In genomic region chr9:50437830-50438722, GRCm38 (mm10) we compare ENCODE assay signal across 8 mouse cellular contexts. TPM values are rescaled to one million over a fixed set of nuclear protein-coding genes. Genes with fewer than 3 reads are reported as not detected.
DNase-seq lines count a peak whose midpoint lies in the region; ATAC-seq lines count a peak whose summit lies in the region.

No protein-coding gene starts in this region.

- H3K27ac ChIP-seq in hindbrain, embryonic 14.5 days = no peak overlapping the region

- H3K4me1 ChIP-seq in hindbrain, embryonic 14.5 days (replicated peaks; ENCODE audit: control insufficient read depth, insufficient read depth, low read length) = 0 out of 2 replicates have a peak, but pooled peaks cover 5% of the 10 kb centered on the region

- peak; percentile 87 for ATAC-seq in hindbrain, embryonic 14.5 days (ENCODE audit: low FRiP score)

- H3K36me3 ChIP-seq in hindbrain, embryonic 14.5 days (replicated peaks; ENCODE audit: control insufficient read depth, insufficient read depth) = no peaks in the 10 kb centered on the region

- peak; percentile 76 for DNase-seq in MN1 (ENCODE audit: low spot score)
- peak; percentile 27 for DNase-seq in cerebellum, adult 9-10 months
- DNase-seq in frontal cortex, postnatal 25 days (ENCODE audit: low spot score in 2 of 2) = peak; percentile 76 to 80
- DNase-seq in hindbrain, embryonic 14.5 days (ENCODE audit: low spot score) = peak; percentile 86
- DNase-seq in layer of hippocampus, postnatal 36 days = peak; percentile 69 to 76
- DNase-seq in lung, postnatal 25 days (ENCODE audit: low spot score) = peak; percentile 51
- DNase-seq in retina, embryonic 14.5 days (ENCODE audit: low spot score) = peak; percentile 94
- peak; percentile 50 for DNase-seq in urinary bladder, adult 2 months (ENCODE audit: low spot score)

- peak overlapping the region; percentile 32; the same call in 1 of the 2 replicates for H3K9ac ChIP-seq in hindbrain, embryonic 14.5 days

- H3K4me2 ChIP-seq in hindbrain, embryonic 14.5 days (replicated peaks) = peak overlapping the region; percentile 53

- WGBS in hindbrain, embryonic 14.5 days = 17% methylated on average over 17 of the region's 17 CpGs

- no peaks in the 10 kb centered on the region for H3K27me3 ChIP-seq in hindbrain, embryonic 14.5 days (ENCODE audit: control insufficient read depth, insufficient read depth, low read length)

- H3K9me3 ChIP-seq in hindbrain, embryonic 14.5 days (ENCODE audit: control insufficient read depth, low read length) = no peaks in the 10 kb centered on the region

- peak overlapping the region; percentile 22 for H3K4me3 ChIP-seq in hindbrain, embryonic 14.5 days (replicated peaks; ENCODE audit: low read length)

RNA-seq across cellular contexts. Expression of gene Plet1, which starts 56.2 kb away (rescaled TPM):
- 0.24 and 0.43 TPM in 2 replicates for polyA plus RNA-seq in hindbrain, embryonic 14.5 days (2014; fragmentation: Nextera tagmentation; extraction: Ambion mirVana)
- not detected for total RNA-seq in layer of hippocampus, postnatal 36 days (2021)
- polyA plus RNA-seq in urinary bladder, adult 2 months (2012; rRNA removed) = 133 and 162 TPM in 2 replicates

Comparison
In these comparisons a context has a peak if more than half of its experiments do, and no peak if none do; other contexts are left out.
1. DNase-seq: peak in every context shown above with its lines; median percentile 94 in retina, embryonic 14.5 days; 86 in hindbrain, embryonic 14.5 days; 78 in frontal cortex, postnatal 25 days; 76 in MN1; 72 in layer of hippocampus, postnatal 36 days; 51 in lung, postnatal 25 days; 50 in urinary bladder, adult 2 months; 27 in cerebellum, adult 9-10 months.
2. RNA of gene Plet1, which starts 56.2 kb away (polyA plus RNA-seq): 133 to 162 TPM in urinary bladder, adult 2 months; 0.24 to 0.43 TPM in hindbrain, embryonic 14.5 days; every median in the first group is over 10 times any median in the second.